Mouse (Mus musculus): ENCODE measurements around the gene Arhgef38.

DNA sequence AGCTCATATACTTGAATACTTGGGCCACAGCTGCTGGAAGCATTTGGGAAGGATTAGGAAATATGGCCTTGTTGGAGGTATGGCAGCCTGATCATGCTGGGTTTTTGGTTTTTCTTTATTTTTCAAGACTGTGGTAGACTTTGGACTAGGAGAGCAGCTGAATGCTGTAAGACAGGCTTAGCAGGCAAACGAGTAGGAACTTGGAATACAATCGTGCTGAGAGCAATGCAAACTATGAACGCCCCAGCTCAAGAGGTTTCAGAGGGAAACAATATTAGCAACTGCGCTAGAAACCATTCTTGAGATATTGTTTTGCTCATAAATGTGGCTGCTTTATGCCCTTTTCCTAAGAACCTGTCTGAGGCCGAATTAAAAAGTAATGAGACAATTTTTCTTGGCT, 152.0 kb downstream of the Arhgef38 start:
- TF ChIP-seq POU5F1 (IDR thresholded peaks at IDR 0.05; ENCODE audit: borderline replicate concordance, low read length) (no peak), CTCF (conservative IDR thresholded peaks at IDR 0.05; ENCODE audit: low read length) (no peak), NANOG (IDR thresholded peaks at IDR 0.05; ENCODE audit: borderline replicate concordance, low read length) (no peak)
